Mouse (Mus musculus) Patski (cell line): ENCODE measurements around the gene Txk. TPM values are rescaled to one million over a fixed set of nuclear protein-coding genes. Genes with fewer than 3 reads are reported as not detected.

ENCODE experiments used
- ATAC-seq: fragments of 100-300 bp; one replicate; pipeline ENCODE4 v1.8.0; 2021
- CTCF ChIA-PET: fragments of 350-600 bp; sonication (Branson Sonifier 250); formaldehyde crosslinking; loops from one replicate; lab custom pipeline; 2022; ENCODE audit warnings: inconsistent platforms; lab: Charles Lee
- POLR2A ChIA-PET: fragments of 350-600 bp; sonication (Branson Sonifier 250); formaldehyde crosslinking; loops from one replicate; lab custom pipeline; 2022; ENCODE audit warnings: antibody characterized with exemption, inconsistent platforms; lab: Charles Lee
- DNase-seq: peaks from one replicate; pipeline ENCODE4 v3.0.0-alpha.2; 2011; ENCODE audit warnings: low read depth, low spot score
- H3K27me3 ChIP-seq: fragments of 371-371 bp; one replicate; pipeline ENCODE4 v1.5.1; 2021
- CTCF ChIP-seq: fragments of 100-300 bp; IDR thresholded peaks from one replicate; pipeline ENCODE4 v1.5.1; 2021
- in situ Hi-C: fragments of 300-500 bp; cut with MboI; formaldehyde crosslinking; loops from 3 replicates; pipeline ENCODE4 v1.11.1; 2018; ENCODE audit warnings: low pct_unique_long_range_greater_than_20kb, mixed read lengths
- polyA plus RNA-seq: library from polyadenylated mRNA; unstranded; gene quantifications from one replicate; pipeline ENCODE4 v1.2.3, GENCODE M21; 2021

Txk gene
- polyA plus RNA-seq = 0.09 TPM

DNA sequence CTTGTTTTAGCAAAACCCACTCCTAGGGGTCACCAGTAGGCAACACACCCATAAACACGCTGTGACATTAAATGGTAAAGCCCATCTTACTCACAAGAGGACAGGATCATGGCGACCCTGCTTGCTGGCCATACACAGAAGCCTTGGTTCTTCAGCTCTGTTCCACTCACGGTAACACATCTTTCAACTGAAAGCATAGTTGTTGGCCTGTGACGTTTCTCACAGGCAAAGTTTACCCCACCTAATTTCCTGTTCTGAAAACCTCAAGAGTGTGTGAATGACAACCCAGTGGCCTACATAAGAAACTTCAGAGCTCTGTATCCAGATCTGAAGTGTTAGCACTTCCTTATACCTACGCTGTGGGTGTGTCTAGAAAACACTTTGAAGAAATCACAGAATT is at the start of gene Txk:
Txk (minus strand) TSS at position 193 of the 400 bp plus-strand sequence.
- DNase-seq (no peak), ATAC-seq (no peak)
- in situ Hi-C loops = no loop called here
- CTCF ChIA-PET = interaction anchor here (0.8 to 1.5 kb wide), 2 partner anchors 15 to 21 kb away, joined by 3 to 4 read pairs; no protein-coding TSS in a partner anchor
- TF ChIP-seq CTCF = no peak
- H3K27me3 ChIP-seq = no peaks in the 10 kb centered on the region
- POLR2A ChIA-PET = no interaction called here

DNA sequence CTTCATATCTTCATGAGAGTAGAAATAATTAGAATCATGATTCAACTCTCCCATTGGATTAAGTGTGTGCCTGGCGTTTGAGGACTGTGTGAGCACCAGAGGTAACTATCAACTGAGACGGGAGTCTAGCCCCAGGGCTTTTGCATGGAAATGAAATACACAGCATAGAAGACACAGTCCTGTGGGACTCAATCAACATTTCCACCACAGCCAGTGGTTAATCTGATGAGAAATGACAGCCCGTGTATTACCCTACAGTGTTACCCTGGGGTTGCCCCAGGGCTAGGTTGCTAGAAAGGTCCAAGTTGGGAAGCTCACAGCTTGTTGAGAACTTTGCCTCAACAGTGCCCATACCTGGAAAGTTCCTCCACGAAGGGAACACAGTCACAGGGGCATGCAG is 46.0 kb upstream of the Txk start:
- DNase-seq = no peak
- CTCF ChIA-PET = interaction anchor here (1.1 kb wide), 1 partner anchor 57 kb away, joined by 3 read pairs; no protein-coding TSS in a partner anchor
- in situ Hi-C loops = no loop called here
- TF ChIP-seq CTCF = no peak
- ATAC-seq = no peak
- POLR2A ChIA-PET = interaction anchor here (0.6 kb wide), 1 partner anchor 62 kb away, joined by 6 read pairs; no protein-coding TSS in a partner anchor
- no peaks in the 10 kb centered on the region for H3K27me3 ChIP-seq

GRCm38 (mm10) chr5:72796186-72796613 is 43.6 kb upstream of the Txk start:
- no peaks in the 10 kb centered on the region for H3K27me3 ChIP-seq
- CTCF ChIA-PET = no interaction called here
- TF ChIP-seq CTCF = no peak
- no peak for ATAC-seq
- POLR2A ChIA-PET = interaction anchor here (1.1 kb wide), 1 partner anchor 11 kb away, joined by 4 read pairs; no protein-coding TSS in a partner anchor
- DNase-seq = no peak
- in situ Hi-C loops = no loop called here

- ChIA-PET CTCF (interaction anchor here (1.0 to 1.2 kb wide), 4 partner anchors 9 to 22 kb away, joined by 3 to 4 read pairs (median 4); no protein-coding TSS in a partner anchor), POLR2A (no interaction called here)
- ATAC-seq = no peak
- DNase-seq = no peak
- in situ Hi-C loops = no loop called here
- no peaks in the 10 kb centered on the region for H3K27me3 ChIP-seq
- no peak for TF ChIP-seq CTCF
These were observed 40.8 kb upstream of the Txk start for GRCm38 (mm10) chr5:72793309-72793850.

- CTCF ChIA-PET = no interaction called here
- in situ Hi-C loops = no loop called here
- DNase-seq (no peak), ATAC-seq (no peak)
- POLR2A ChIA-PET = no interaction called here
- no peak for TF ChIP-seq CTCF
- H3K27me3 ChIP-seq = no peaks in the 10 kb centered on the region
These were observed 39.2 kb upstream of the Txk start for GRCm38 (mm10) chr5:72791789-72792188.

- in situ Hi-C loops = no loop called here
- DNase-seq (no peak), ATAC-seq (no peak)
- ChIA-PET CTCF (no interaction called here), POLR2A (no interaction called here)
- H3K27me3 ChIP-seq = no peaks in the 10 kb centered on the region
- no peak for TF ChIP-seq CTCF
These were observed 38.8 kb upstream of the Txk start for GRCm38 (mm10) chr5:72791386-72791785.

DNA sequence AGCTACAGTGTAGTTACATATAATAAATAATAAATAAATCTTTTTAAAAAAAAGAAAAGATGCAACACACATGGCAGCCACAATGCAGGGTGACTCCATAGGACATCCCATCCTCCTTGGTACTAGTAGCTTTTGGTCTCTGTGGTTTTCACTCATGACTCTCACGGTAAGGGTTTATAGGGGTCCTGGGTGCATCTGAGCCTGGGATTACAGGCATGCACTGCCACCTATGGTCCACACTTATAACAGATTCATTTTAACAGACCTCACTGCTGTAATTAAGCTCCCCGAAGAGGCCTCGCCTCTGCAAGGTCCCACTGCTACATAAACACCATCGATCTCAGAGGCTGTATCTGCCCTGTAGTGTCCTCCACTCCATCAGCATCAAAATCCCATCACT is 32.9 kb upstream of the Txk start:
- H3K27me3 ChIP-seq = no peaks in the 10 kb centered on the region
- ATAC-seq (no peak), DNase-seq (no peak)
- in situ Hi-C loops = no loop called here
- no peak for TF ChIP-seq CTCF
- POLR2A ChIA-PET = interaction anchor here (1.2 kb wide), 1 partner anchor 21 kb away, joined by 3 read pairs; no protein-coding TSS in a partner anchor
- CTCF ChIA-PET = interaction anchor here (1.4 to 1.5 kb wide), 2 partner anchors 11 to 16 kb away, joined by 4 read pairs; no protein-coding TSS in a partner anchor

DNA sequence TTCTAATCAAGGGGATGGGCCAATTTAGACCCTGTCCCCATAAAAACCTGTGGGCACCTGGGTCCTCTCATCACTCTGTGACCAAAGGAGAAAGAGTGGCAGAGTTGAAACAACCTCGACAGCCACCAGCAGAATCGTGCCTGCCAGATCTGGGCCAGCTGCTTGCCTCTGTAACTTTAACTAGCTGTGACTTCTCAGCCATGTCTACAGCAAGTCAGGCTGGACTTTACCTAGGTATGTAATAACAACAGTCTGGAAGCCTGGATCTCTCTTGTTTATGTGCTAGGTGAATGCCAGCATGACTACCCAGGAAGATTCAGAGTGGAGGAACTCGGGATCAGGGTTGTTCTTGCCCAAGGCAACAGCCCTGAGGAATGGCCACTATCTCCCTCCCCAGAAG is 32.1 kb upstream of the Txk start:
- ATAC-seq = no peak
- POLR2A ChIA-PET = interaction anchor here (1.2 kb wide), 1 partner anchor 20 kb away, joined by 3 read pairs; no protein-coding TSS in a partner anchor

DNA sequence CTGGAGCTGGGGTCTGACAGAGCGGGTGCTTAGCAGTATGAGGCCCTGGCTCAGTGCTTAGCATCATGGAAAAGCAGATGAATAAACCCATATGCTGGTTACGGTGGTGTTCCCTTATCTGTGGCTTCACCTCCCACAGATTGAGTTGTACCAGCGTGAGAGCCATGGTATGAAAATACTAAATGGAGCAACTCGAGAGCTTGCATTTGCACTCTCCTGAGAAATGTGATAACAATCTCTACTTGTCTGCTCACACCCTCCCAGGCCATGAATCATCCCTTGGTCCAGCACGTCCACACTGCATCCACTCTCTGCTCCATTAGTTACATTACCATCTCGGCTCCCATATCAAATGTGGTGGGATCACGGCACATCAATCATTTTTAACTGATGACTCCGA is 31.4 kb upstream of the Txk start:
- POLR2A ChIA-PET = no interaction called here
- TF ChIP-seq CTCF = no peak
- DNase-seq (no peak), ATAC-seq (no peak)
- in situ Hi-C loops = no loop called here
- no peaks in the 10 kb centered on the region for H3K27me3 ChIP-seq
- CTCF ChIA-PET = interaction anchor here (1.0 to 1.6 kb wide), 4 partner anchors 8 to 18 kb away, joined by 3 to 4 read pairs (median 3); no protein-coding TSS in a partner anchor

More for the DNA sequence above, 32.1 kb upstream of the Txk start:
- CTCF ChIA-PET = interaction anchor here (1.4 to 1.6 kb wide), 3 partner anchors 9 to 15 kb away, joined by 3 to 4 read pairs (median 3); no protein-coding TSS in a partner anchor
- DNase-seq = no peak
- in situ Hi-C loops = no loop called here
- H3K27me3 ChIP-seq = no peaks in the 10 kb centered on the region
- no peak for TF ChIP-seq CTCF

- ATAC-seq = no peak
- no peak for TF ChIP-seq CTCF
- no peak for DNase-seq
- in situ Hi-C loops = no loop called here
- CTCF ChIA-PET = interaction anchor here (1.0 to 1.2 kb wide), 2 partner anchors 11 to 19 kb away, joined by 3 to 4 read pairs; no protein-coding TSS in a partner anchor
- no peaks in the 10 kb centered on the region for H3K27me3 ChIP-seq
- POLR2A ChIA-PET = no interaction called here
These were observed 30.5 kb upstream of the Txk start for GRCm38 (mm10) chr5:72783123-72783522.

- TF ChIP-seq CTCF = no peak
- POLR2A ChIA-PET = interaction anchor here (0.6 to 0.7 kb wide), 2 partner anchors 107 to 168 kb away, joined by 3 to 4 read pairs; no protein-coding TSS in a partner anchor
- in situ Hi-C loops = no loop called here
These were observed 29.2 kb upstream of the Txk start for GRCm38 (mm10) chr5:72781776-72782175.

More at GRCm38 (mm10) chr5:72781776-72782175, 29.2 kb upstream of the Txk start:
- DNase-seq = no peak
- CTCF ChIA-PET = interaction anchor here (1.5 kb wide), 1 partner anchor 11 kb away, joined by 3 read pairs; no protein-coding TSS in a partner anchor
- no peaks in the 10 kb centered on the region for H3K27me3 ChIP-seq
- no peak for ATAC-seq
